Mouse (Mus musculus) liver, adult 2 months (tissue): ENCODE data around the gene Patj.

Source experiments
- CTCF ChIP-seq: fragments of 200-500 bp; IDR thresholded peaks from 2 replicates; pipeline ENCODE4 v1.5.1; 2011; ENCODE audit warnings: low read depth, low read length, control low read depth
- POLR2A ChIP-seq: fragments of 200-500 bp; IDR thresholded peaks from 2 replicates; pipeline ENCODE4 v1.6.1; 2011; ENCODE audit warnings: low read length, control low read depth; ENCODE audit not compliant: insufficient read depth; ENCODE audit errors: extremely low read depth

- TF ChIP-seq CTCF = no peak
- no peak for TF ChIP-seq POLR2A
These were observed 331.8 kb downstream of the Patj start for GRCm38 (mm10) chr4:98727295-98727958.
